Mouse (Mus musculus): ENCODE measurements at regions not wholly inside any gene's neighbourhood (a gene's known extent, or its start where the extent isn't known, plus 50 kb on each side); places are given as distances from the start of the nearest gene placed in this dataset.

- H3K36me3 ChIP-seq, result no peaks in the 10 kb centered on the region
- H3K4me3 ChIP-seq, result no peak overlapping the region
- H3K4me1 ChIP-seq (replicated peaks), result no peaks in the 10 kb centered on the region
- DNase-seq (ENCODE audit: low spot score), result no peak
- H3K9me3 ChIP-seq, result no peaks in the 10 kb centered on the region
- 81% methylated on average over 2 of the region's 2 CpGs for WGBS
- no peak overlapping the region for H3K27ac ChIP-seq
- H3K27me3 ChIP-seq (ENCODE audit: insufficient read depth, poor library complexity, severe bottlenecking), result no peaks in the 10 kb centered on the region
Observed at GRCm38 (mm10) chr10:104490943-104491631, 297.2 kb downstream of the Gm4340 start.
